Mouse (Mus musculus) liver, embryonic 13.5 days (tissue): ENCODE data around the gene Tmtc4. TPM values are rescaled to one million over a fixed set of nuclear protein-coding genes. Genes with fewer than 3 reads are reported as not detected.

Source experiments
- ATAC-seq: fragments of 200-750 bp; cut with Nextera tagmentation; 2 replicates; pipeline ENCODE4 v1.8.0; 2017; ENCODE audit warnings: low read depth, mild to moderate bottlenecking, moderate number of reproducible peaks, moderate library complexity
- DNase-seq: peaks from one replicate; pipeline ENCODE4 v3.0.0; 2022
- H3K27ac ChIP-seq: fragments of 300-500 bp; sonication (generic); 2 replicates; pipeline ENCODE4 v1.5.1; 2015; ENCODE audit warnings: moderate library complexity, mild to moderate bottlenecking, inconsistent platforms
- H3K27me3 ChIP-seq: fragments of 300-500 bp; sonication (generic); 2 replicates; pipeline ENCODE4 v1.6.1; 2015; ENCODE audit warnings: mild to moderate bottlenecking, inconsistent platforms
- H3K36me3 ChIP-seq: fragments of 300-500 bp; sonication (generic); 2 replicates; pipeline ENCODE4 v1.6.1; 2015; ENCODE audit warnings: mild to moderate bottlenecking, inconsistent platforms
- H3K4me1 ChIP-seq: fragments of 300-500 bp; sonication (generic); replicated peaks from 2 replicates; pipeline ENCODE4 v1.6.1; 2015; ENCODE audit warnings: inconsistent platforms
- H3K4me2 ChIP-seq: fragments of 300-500 bp; sonication (generic); 2 replicates; pipeline ENCODE4 v1.6.1; 2015; ENCODE audit warnings: inconsistent platforms, mild to moderate bottlenecking, moderate library complexity
- H3K4me3 ChIP-seq: fragments of 300-500 bp; sonication (generic); replicated peaks from 2 replicates; pipeline ENCODE4 v1.5.1; 2015; ENCODE audit warnings: mild to moderate bottlenecking, inconsistent platforms
- H3K9ac ChIP-seq: fragments of 300-500 bp; sonication (generic); 2 replicates; pipeline ENCODE4 v1.6.1; 2015; ENCODE audit warnings: mild to moderate bottlenecking, inconsistent platforms
- H3K9me3 ChIP-seq: fragments of 300-500 bp; sonication (generic); replicated peaks from 2 replicates; pipeline ENCODE4 v1.6.1; 2016; ENCODE audit warnings: inconsistent platforms
- WGBS: fragments of 180-500 bp; shearing (Covaris S2); methylation state at CpG from one replicate; pipeline ENCODE4 v1.1.7; 2015; ENCODE audit not compliant: insufficient replicate concordance; 5-methylcytosine and 5-hydroxymethylcytosine counted together
- polyA plus RNA-seq: library from polyadenylated mRNA; unstranded; fragments of >200 nt; fragmentation: Nextera tagmentation; extraction: Ambion mirVana; gene quantifications from 2 replicates; pipeline ENCODE4 v1.2.1, GENCODE M21; 2015

Gene Tmtc4
- polyA plus RNA-seq, 1 experiment from 2014 or later: 3.1 TPM

- Histone ChIP-seq H3K27ac (peak within 1 kb of the TSS; percentile 70), H3K4me3 (peak within 1 kb of the TSS; percentile 75), H3K4me1 (peaks cover 10% of the 10 kb centered on the region; the same call in 1 of the 2 replicates), H3K36me3 (no peaks in the 10 kb centered on the region), H3K9ac (peak within 1 kb of the TSS; percentile 79), H3K4me2 (peak within 1 kb of the TSS; percentile 83), H3K27me3 (no peaks in the 10 kb centered on the region), H3K9me3 (no peaks in the 10 kb centered on the region)
- 62% methylated on average over 6 of the region's 6 CpGs for WGBS
- no peak for DNase-seq
- no peak for ATAC-seq
Measured at GRCm38 (mm10) chr14:122913657-122914056, 70.2 kb downstream of the Tmtc4 start, which contains the start of gene Ggact. Ggact (minus strand) TSS chr14:122913757.

DNA sequence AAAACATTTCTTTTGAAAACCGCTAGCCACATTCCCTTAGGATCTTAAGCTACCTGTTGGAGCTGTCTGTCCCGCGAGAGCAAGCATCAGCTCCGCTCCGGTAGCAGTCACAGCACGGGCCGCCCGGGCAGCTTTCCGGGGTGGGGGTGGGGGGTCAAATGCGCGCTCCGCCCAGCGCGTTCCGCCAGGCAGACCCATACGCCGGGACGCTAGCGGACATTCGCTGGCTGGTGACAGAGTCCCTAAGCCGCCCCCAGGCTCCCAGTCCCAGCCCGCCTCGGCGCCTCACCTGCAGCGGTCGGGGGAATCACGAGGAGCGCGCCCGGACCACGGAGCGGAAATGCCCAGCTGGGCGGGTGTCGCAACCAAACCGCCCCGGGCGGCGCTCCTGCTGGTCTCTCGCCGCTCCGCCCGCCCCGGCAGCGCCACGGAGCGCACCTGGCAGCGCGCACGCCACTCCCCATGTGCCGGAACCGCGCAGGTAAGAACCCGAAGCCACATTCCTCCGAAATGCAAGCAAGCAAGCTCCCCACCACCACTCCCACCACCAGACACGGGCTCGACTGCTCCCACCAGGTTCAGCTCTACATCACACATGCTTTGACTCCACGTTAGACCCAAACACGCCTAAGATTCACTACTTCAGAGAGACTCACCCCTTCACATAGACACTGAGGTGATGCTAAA, 70.9 kb downstream of the Tmtc4 start:
- H3K27ac ChIP-seq: peak overlapping the region; percentile 70
- no peaks in the 10 kb centered on the region for H3K27me3 ChIP-seq
- WGBS: under 1% methylated on average over 58 of the region's 58 CpGs
- DNase-seq (peak; percentile 57), ATAC-seq (peak; percentile 86)
- H3K36me3 ChIP-seq: no peaks in the 10 kb centered on the region
- H3K9me3 ChIP-seq: no peaks in the 10 kb centered on the region
- peak overlapping the region; percentile 83 for H3K4me2 ChIP-seq
- peak overlapping the region; percentile 75 for H3K4me3 ChIP-seq
- peaks cover 13% of the 10 kb centered on the region; the same call in 1 of the 2 replicates for H3K4me1 ChIP-seq
- peak overlapping the region; percentile 79 for H3K9ac ChIP-seq

GRCm38 (mm10) chr14:122912137-122912536, 71.7 kb downstream of the Tmtc4 start:
- peak overlapping the region; percentile 79 for H3K9ac ChIP-seq
- ATAC-seq (no peak), DNase-seq (no peak)
- peaks cover 14% of the 10 kb centered on the region; the same call in 1 of the 2 replicates for H3K4me1 ChIP-seq
- H3K36me3 ChIP-seq: no peaks in the 10 kb centered on the region
- H3K27me3 ChIP-seq: no peaks in the 10 kb centered on the region
- WGBS: 56% methylated on average over 1 of the region's 1 CpGs
- peak overlapping the region; percentile 83 for H3K4me2 ChIP-seq
- H3K4me3 ChIP-seq: peak overlapping the region; percentile 75
- H3K27ac ChIP-seq: no peak overlapping the region
- no peaks in the 10 kb centered on the region for H3K9me3 ChIP-seq

GRCm38 (mm10) chr14:122911265-122911664, 72.6 kb downstream of the Tmtc4 start:
- DNase-seq (no peak), ATAC-seq (0 out of 2 replicates have a peak, but pooled peaks have one; percentile 6)
- Histone ChIP-seq H3K4me1 (peaks cover 14% of the 10 kb centered on the region; the same call in 1 of the 2 replicates), H3K27ac (no peak overlapping the region), H3K27me3 (no peaks in the 10 kb centered on the region), H3K36me3 (no peaks in the 10 kb centered on the region), H3K9me3 (no peaks in the 10 kb centered on the region), H3K9ac (no peak overlapping the region), H3K4me2 (peak overlapping the region; percentile 83; the same call in 1 of the 2 replicates), H3K4me3 (0 out of 2 replicates have a peak overlapping the region, but pooled peaks have one; percentile 2)

DNA sequence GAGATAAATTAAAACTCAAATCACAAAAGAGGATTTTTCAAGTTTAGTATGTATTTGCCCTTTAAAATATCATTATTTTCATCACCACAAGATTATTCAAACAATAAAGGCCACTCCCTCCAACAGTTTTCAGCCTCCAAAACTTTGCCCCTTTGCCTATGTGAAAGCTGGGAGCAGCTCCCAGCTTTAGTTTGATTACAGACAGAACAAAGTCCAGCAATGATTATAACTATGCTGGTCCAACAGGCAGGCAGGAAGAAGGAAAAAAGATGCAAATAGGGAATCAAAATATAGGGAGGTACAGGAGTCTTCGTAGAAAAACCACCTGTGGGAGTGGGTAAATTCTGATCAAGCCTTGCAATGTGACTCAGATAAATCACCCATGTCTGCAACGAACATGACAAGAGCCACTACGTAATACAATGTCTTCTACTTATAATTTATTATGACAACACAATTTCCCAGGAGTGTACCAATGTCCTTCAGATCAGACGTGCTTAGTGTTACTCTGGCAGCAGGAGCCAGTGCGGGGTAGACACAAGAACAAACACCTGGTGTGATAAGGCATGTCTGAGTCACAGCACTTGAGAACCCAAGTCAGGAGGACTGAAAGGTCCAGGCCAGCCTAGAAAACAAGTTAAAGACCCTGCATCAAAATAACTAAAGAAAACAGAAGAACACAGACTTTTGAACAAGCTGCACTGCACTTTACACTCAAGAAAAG, 74.3 kb downstream of the Tmtc4 start:
- H3K36me3 ChIP-seq: peaks cover 6% of the 10 kb centered on the region; the same call in 1 of the 2 replicates
- 72% methylated on average over 5 of the region's 5 CpGs for WGBS
- no peak for DNase-seq
- H3K4me3 ChIP-seq: no peak overlapping the region
- H3K9me3 ChIP-seq: no peaks in the 10 kb centered on the region
- H3K9ac ChIP-seq: no peak overlapping the region
- H3K27ac ChIP-seq: peak overlapping the region; percentile 32; the same call in 1 of the 2 replicates
- ATAC-seq: no peak
- no peak overlapping the region for H3K4me2 ChIP-seq
- H3K4me1 ChIP-seq: peaks cover 14% of the 10 kb centered on the region; the same call in 1 of the 2 replicates
- H3K27me3 ChIP-seq: no peaks in the 10 kb centered on the region

GRCm38 (mm10) chr14:122908075-122908474, 75.8 kb downstream of the Tmtc4 start:
- no peak overlapping the region for H3K27ac ChIP-seq
- H3K36me3 ChIP-seq: peaks cover 6% of the 10 kb centered on the region; the same call in 1 of the 2 replicates
- no peak overlapping the region for H3K4me2 ChIP-seq
- no peak overlapping the region for H3K9ac ChIP-seq
- no peaks in the 10 kb centered on the region for H3K27me3 ChIP-seq
- ATAC-seq (no peak), DNase-seq (no peak)
- H3K4me3 ChIP-seq: no peak overlapping the region
- peaks cover 10% of the 10 kb centered on the region; the same call in 1 of the 2 replicates for H3K4me1 ChIP-seq
- 77% methylated on average over 4 of the region's 4 CpGs for WGBS
- no peaks in the 10 kb centered on the region for H3K9me3 ChIP-seq

DNA sequence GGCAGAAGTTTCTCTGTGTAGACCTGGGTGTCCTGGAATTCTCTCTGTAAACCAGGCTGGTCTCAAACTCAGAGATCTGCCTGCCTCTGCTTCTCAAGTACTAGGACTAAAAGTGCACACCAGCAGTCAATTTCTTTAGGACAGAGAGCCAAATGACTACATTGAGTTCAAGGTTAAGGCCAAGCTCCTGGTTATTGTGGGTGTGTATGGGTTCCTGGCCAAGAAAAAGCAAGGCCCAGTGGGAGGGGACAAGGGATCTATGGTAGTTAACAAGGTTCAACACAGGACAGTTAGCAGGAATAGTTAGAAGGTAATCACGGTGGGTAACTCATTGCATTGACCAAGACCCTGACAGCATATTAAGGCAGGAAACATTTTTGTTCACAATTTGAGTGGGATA, 78.8 kb downstream of the Tmtc4 start:
- Histone ChIP-seq H3K27ac (no peak overlapping the region), H3K36me3 (peaks cover 6% of the 10 kb centered on the region; the same call in 1 of the 2 replicates), H3K4me1 (peaks cover 3% of the 10 kb centered on the region; the same call in 1 of the 2 replicates), H3K4me2 (no peak overlapping the region), H3K9me3 (no peaks in the 10 kb centered on the region), H3K27me3 (no peaks in the 10 kb centered on the region), H3K9ac (no peak overlapping the region), H3K4me3 (no peak overlapping the region)
- WGBS: 82% methylated on average over 1 of the region's 1 CpGs
- ATAC-seq (no peak), DNase-seq (no peak)

DNA sequence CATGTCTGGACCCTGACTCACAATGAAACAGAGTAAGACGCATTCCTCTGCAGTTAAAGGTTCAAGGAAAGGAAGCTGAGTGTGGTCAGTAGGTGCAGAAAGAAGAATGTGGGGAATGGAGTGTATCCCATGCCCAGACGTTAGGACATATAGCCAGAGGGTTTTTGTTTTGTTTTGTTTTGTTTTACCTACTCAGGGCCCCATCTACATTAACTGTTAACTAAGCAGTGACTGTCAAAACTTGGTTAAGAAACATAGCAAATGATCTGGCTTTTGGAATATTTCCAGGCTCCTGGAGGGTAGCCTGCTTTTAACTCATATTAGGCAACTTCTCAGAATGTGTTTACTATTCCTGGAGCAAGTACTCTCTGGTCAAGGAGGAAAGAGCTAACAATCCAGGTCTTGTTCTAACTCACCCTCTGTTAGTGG, 79.9 kb downstream of the Tmtc4 start:
- no peak for ATAC-seq
- H3K27me3 ChIP-seq: no peaks in the 10 kb centered on the region
- H3K9ac ChIP-seq: no peak overlapping the region
- H3K9me3 ChIP-seq: no peaks in the 10 kb centered on the region
- no peak overlapping the region for H3K4me2 ChIP-seq
- peaks cover 3% of the 10 kb centered on the region; the same call in 1 of the 2 replicates for H3K4me1 ChIP-seq
- H3K36me3 ChIP-seq: peaks cover 6% of the 10 kb centered on the region; the same call in 1 of the 2 replicates
- no peak overlapping the region for H3K27ac ChIP-seq
- no peak overlapping the region for H3K4me3 ChIP-seq
- WGBS: 54% methylated on average over 2 of the region's 2 CpGs
- no peak for DNase-seq

DNA sequence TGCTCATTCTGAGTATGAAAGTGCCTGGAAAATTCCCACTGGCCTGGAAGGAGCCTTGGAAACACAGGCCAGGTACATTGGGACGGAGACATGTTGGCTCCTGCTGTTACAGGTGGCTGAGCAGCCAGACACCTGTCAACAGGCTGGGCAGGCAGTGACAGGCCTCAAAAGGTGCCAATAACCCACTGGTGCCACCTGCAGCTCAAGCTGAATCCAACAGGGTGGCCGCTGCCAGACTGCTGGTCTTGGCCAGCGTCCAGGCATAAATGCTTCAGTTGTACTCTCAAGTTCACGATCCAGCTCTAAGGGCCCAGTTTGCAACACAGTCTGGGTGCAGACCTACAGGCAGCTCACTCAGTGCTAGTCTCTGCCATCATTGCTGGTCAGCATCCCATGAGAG, 81.0 kb downstream of the Tmtc4 start:
- no peak overlapping the region for H3K4me2 ChIP-seq
- no peaks in the 10 kb centered on the region for H3K27me3 ChIP-seq
- H3K9me3 ChIP-seq: no peaks in the 10 kb centered on the region
- H3K36me3 ChIP-seq: peaks cover 6% of the 10 kb centered on the region; the same call in 1 of the 2 replicates
- no peaks in the 10 kb centered on the region; the same call in 1 of the 2 replicates for H3K4me1 ChIP-seq
- H3K9ac ChIP-seq: no peak overlapping the region
- ATAC-seq (no peak), DNase-seq (no peak)
- H3K27ac ChIP-seq: no peak overlapping the region
- H3K4me3 ChIP-seq: no peak overlapping the region
- WGBS: 75% methylated on average over 4 of the region's 4 CpGs

GRCm38 (mm10) chr14:122902136-122902535, 81.7 kb downstream of the Tmtc4 start:
- no peak overlapping the region for H3K9ac ChIP-seq
- DNase-seq: no peak
- no peaks in the 10 kb centered on the region for H3K27me3 ChIP-seq
- 58% methylated on average over 2 of the region's 2 CpGs for WGBS
- no peak overlapping the region for H3K4me3 ChIP-seq
- H3K9me3 ChIP-seq: no peaks in the 10 kb centered on the region
- H3K4me2 ChIP-seq: no peak overlapping the region
- no peak for ATAC-seq
- peaks cover 6% of the 10 kb centered on the region; the same call in 1 of the 2 replicates for H3K36me3 ChIP-seq
- no peaks in the 10 kb centered on the region; the same call in 1 of the 2 replicates for H3K4me1 ChIP-seq
- H3K27ac ChIP-seq: no peak overlapping the region

- Histone ChIP-seq H3K9ac (no peak overlapping the region), H3K4me1 (no peaks in the 10 kb centered on the region; the same call in 1 of the 2 replicates), H3K36me3 (peaks cover 6% of the 10 kb centered on the region; the same call in 1 of the 2 replicates), H3K4me2 (no peak overlapping the region), H3K27ac (no peak overlapping the region), H3K4me3 (no peak overlapping the region), H3K9me3 (no peaks in the 10 kb centered on the region), H3K27me3 (no peaks in the 10 kb centered on the region)
- DNase-seq: no peak
- ATAC-seq: no peak
- 57% methylated on average over 2 of the region's 2 CpGs for WGBS
Measured at GRCm38 (mm10) chr14:122901715-122902114, 82.1 kb downstream of the Tmtc4 start.
